Mouse (Mus musculus): ENCODE data around the gene BC048403. TPM values are rescaled to one million over a fixed set of nuclear protein-coding genes. Genes with fewer than 3 reads are reported as not detected.
A peak's percentile ranks its signal among the peaks of the same experiment; 100 is the strongest.

Gene BC048403
- polyA plus RNA-seq, 1 experiment from 2014 or later = 3.1 TPM

DNA sequence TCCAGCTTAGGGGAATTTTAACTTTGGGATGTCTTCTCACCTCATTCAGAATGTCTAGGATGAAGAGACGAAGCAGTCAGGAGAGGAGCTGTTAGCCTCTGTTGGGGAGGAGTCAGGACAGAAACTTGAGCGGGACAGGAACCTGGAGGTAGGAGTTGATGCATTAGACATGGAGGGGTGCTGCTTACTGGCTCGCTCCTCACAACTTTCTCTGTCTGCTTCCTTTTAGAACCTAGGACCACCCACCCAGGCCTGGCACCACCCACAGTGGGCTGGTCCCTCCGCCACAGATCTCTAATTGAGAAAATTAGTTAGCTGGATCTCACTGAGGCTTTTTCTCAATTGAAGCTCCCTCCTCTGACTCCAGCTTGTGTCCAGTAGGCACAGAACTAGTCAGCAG is 13.2 kb upstream of the BC048403 start:
- ATAC-seq (ENCODE audit: insufficient number of reproducible peaks, insufficient read depth, low FRiP score, low TSS enrichment, low read depth) = no peak
- Histone ChIP-seq H3K9me3 (peaks cover 8% of the 10 kb centered on the region; the same call in 1 of the 2 replicates), H3K27ac (no peak overlapping the region), H3K4me3 (no peak overlapping the region), H3K27me3 (no peaks in the 10 kb centered on the region), H3K4me2 (no peak overlapping the region), H3K4me1 (no peaks in the 10 kb centered on the region), H3K36me3 (no peaks in the 10 kb centered on the region), H3K9ac (no peak overlapping the region)
- 73% methylated on average over 4 of the region's 4 CpGs for WGBS

DNA sequence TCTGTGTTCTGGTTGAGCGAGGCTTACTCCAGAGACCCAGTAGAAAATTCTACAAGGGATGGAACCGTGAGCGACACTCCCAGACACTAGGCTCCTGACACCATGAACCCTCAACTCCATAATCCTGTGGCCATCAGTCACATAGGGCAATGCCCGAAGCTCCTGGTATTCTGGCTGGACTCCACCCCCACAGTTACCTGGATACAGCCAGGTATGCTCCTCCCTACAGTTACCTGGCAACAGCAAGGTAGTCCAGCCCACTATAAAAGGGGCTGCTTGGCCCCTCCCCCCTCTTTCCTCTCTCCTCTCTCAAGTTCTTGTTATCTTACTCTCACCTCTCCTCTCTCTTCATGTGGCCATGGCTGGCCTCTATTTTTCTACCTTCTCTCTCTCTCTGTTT is 12.6 kb upstream of the BC048403 start:
- Histone ChIP-seq H3K27ac (no peak overlapping the region), H3K27me3 (no peaks in the 10 kb centered on the region), H3K9me3 (peaks cover 3% of the 10 kb centered on the region; the same call in 1 of the 2 replicates), H3K4me2 (no peak overlapping the region), H3K4me1 (no peaks in the 10 kb centered on the region), H3K4me3 (no peak overlapping the region), H3K36me3 (no peaks in the 10 kb centered on the region), H3K9ac (no peak overlapping the region)
- WGBS = 74% methylated on average over 4 of the region's 4 CpGs
- ATAC-seq (ENCODE audit: insufficient number of reproducible peaks, insufficient read depth, low FRiP score, low TSS enrichment, low read depth) = 0 out of 2 replicates have a peak, but pooled peaks have one; percentile 20

DNA sequence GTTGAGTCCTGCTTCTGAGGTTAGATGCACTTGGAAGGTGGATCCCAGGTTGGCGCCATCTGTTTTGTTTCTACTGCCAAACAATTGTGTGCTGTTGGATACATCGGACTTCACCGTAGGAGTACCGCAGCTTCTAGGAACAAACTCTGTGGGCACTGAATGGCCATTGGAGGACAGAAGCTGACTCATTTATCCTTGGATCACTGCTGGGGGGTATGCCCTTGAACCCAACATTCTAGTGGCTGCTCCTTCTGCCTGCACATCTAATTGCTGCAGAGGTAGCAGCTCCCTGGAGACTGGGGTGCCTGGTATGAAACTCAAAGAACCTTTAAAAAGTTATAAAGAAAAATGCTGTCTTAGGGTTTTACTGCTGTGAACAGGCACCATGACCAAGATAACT is 11.5 kb upstream of the BC048403 start:
- H3K36me3 ChIP-seq = no peaks in the 10 kb centered on the region
- no peak overlapping the region for H3K4me3 ChIP-seq
- H3K9me3 ChIP-seq = no peaks in the 10 kb centered on the region
- H3K27me3 ChIP-seq = no peaks in the 10 kb centered on the region
- ATAC-seq (ENCODE audit: insufficient number of reproducible peaks, insufficient read depth, low FRiP score, low TSS enrichment, low read depth) = no peak
- H3K4me2 ChIP-seq = no peak overlapping the region
- 96% methylated on average over 4 of the region's 4 CpGs for WGBS
- H3K27ac ChIP-seq = no peak overlapping the region
- H3K9ac ChIP-seq = no peak overlapping the region
- H3K4me1 ChIP-seq = no peaks in the 10 kb centered on the region

DNA sequence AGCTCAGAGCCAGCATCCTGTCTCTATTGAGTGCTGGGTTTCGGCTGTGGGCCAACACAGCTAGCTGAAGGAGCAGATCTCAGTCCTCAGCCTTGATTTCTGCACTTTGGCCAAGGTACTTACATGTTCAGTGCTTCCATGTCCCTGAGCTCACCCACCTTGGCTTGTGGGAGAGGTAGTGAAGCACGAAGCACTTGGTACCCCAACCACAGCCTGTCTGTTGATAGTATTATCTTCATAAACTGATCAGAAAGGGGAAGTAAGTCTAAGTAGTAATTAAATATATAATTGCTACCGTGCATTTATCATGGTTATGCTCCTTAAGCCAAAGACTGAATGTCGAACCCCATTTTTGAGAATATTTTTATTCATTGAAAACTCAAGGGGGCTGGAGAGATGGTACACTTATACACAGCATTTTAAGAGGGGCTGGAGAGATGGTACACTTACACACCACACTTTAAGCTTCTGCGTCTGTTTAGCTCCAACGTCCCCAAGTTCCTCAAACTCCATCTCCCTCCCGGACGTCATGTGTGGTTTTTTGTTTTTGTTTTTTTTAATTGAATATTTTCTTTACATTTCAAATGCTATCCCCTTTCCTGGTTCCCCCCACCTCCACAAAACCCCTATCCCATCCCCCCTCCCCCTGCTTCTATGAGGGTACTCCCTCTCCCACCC is 8.6 kb upstream of the BC048403 start:
- Histone ChIP-seq H3K27ac (no peak overlapping the region), H3K9me3 (no peaks in the 10 kb centered on the region), H3K4me3 (no peak overlapping the region), H3K36me3 (no peaks in the 10 kb centered on the region), H3K4me1 (no peaks in the 10 kb centered on the region), H3K27me3 (no peaks in the 10 kb centered on the region), H3K9ac (no peak overlapping the region), H3K4me2 (no peak overlapping the region)
- no peak for ATAC-seq (ENCODE audit: insufficient number of reproducible peaks, insufficient read depth, low FRiP score, low TSS enrichment, low read depth)
- WGBS = 84% methylated on average over 8 of the region's 8 CpGs

GRCm38 (mm10) chr10:121732542-121732941 is 7.2 kb upstream of the BC048403 start:
- H3K4me2 ChIP-seq = no peak overlapping the region
- H3K4me1 ChIP-seq = no peaks in the 10 kb centered on the region
- H3K27ac ChIP-seq = no peak overlapping the region
- ATAC-seq (ENCODE audit: insufficient number of reproducible peaks, insufficient read depth, low FRiP score, low TSS enrichment, low read depth) = no peak
- no peak overlapping the region for H3K9ac ChIP-seq
- no peaks in the 10 kb centered on the region for H3K9me3 ChIP-seq
- no peak overlapping the region for H3K4me3 ChIP-seq
- H3K36me3 ChIP-seq = no peaks in the 10 kb centered on the region
- no peaks in the 10 kb centered on the region for H3K27me3 ChIP-seq
- 91% methylated on average over 9 of the region's 9 CpGs for WGBS

GRCm38 (mm10) chr10:121737256-121737655 is 2.5 kb upstream of the BC048403 start:
- no peaks in the 10 kb centered on the region for H3K9me3 ChIP-seq
- 84% methylated on average over 3 of the region's 3 CpGs for WGBS
- H3K36me3 ChIP-seq = no peaks in the 10 kb centered on the region

DNA sequence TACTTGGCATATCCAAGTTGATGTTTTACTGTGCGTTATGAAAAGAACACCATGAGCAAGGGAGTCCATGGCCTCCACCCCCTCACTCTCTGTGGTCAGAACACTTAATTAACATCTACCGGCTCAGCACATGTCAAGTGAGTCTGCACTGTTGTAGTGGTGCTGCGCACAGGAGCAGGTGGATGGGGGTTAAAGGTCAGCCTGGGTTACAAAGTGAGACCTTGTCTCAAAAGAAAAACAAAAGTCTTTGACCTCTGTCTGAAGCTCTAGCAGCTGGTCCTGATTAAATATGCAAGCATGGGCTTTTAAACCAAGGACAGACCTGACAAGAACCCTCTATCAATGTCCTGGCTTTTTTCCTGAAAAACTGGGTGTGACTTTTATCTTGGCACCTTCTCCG is 2.6 kb downstream of the BC048403 start:
- H3K9me3 ChIP-seq = 0 out of 2 replicates have a peak, but pooled peaks cover 4% of the 10 kb centered on the region
- H3K27ac ChIP-seq = no peak overlapping the region
- 41% methylated on average over 4 of the region's 4 CpGs for WGBS
- no peak overlapping the region for H3K4me3 ChIP-seq
- no peaks in the 10 kb centered on the region for H3K27me3 ChIP-seq
- no peak overlapping the region for H3K4me2 ChIP-seq
- H3K9ac ChIP-seq = no peak overlapping the region
- peaks cover 9% of the 10 kb centered on the region; the same call in 1 of the 2 replicates for H3K4me1 ChIP-seq
- no peak for ATAC-seq (ENCODE audit: insufficient number of reproducible peaks, insufficient read depth, low FRiP score, low TSS enrichment, low read depth)
- H3K36me3 ChIP-seq = peaks cover 27% of the 10 kb centered on the region

More at GRCm38 (mm10) chr10:121737256-121737655, 2.5 kb upstream of the BC048403 start:
- H3K4me2 ChIP-seq = no peak overlapping the region
- H3K27me3 ChIP-seq = no peaks in the 10 kb centered on the region
- ATAC-seq (ENCODE audit: insufficient number of reproducible peaks, insufficient read depth, low FRiP score, low TSS enrichment, low read depth) = no peak
- no peak overlapping the region for H3K27ac ChIP-seq
- no peak overlapping the region for H3K4me3 ChIP-seq
- H3K9ac ChIP-seq = no peak overlapping the region
- H3K4me1 ChIP-seq = peaks cover 9% of the 10 kb centered on the region; the same call in 1 of the 2 replicates

DNA sequence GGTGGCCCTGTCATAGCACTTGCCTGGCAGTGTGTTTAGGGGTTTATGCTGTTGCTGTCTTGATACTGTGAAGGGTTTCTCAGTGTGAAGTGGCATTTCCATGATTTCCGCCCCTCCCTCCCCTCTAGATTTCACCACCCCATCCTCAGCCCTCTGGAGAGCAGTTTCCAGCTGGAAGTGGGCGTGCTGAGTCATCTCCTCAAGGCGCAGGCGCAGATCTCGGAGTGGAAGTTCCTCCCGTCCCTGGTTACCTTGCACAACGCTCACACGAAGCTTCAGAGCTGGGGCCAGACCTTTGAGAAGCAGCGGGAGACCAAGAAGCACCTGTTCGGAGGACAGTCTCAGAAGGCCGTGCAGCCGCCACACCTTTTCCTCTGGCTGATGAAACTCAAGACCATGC is 10.4 kb downstream of the BC048403 start:
- Histone ChIP-seq H3K9me3 (no peaks in the 10 kb centered on the region), H3K36me3 (peaks cover 46% of the 10 kb centered on the region), H3K27me3 (no peaks in the 10 kb centered on the region), H3K4me1 (no peaks in the 10 kb centered on the region), H3K4me2 (no peak overlapping the region), H3K4me3 (no peak overlapping the region), H3K27ac (no peak overlapping the region), H3K9ac (no peak overlapping the region)
- no peak for ATAC-seq (ENCODE audit: insufficient number of reproducible peaks, insufficient read depth, low FRiP score, low TSS enrichment, low read depth)
- 96% methylated on average over 12 of the region's 12 CpGs for WGBS

DNA sequence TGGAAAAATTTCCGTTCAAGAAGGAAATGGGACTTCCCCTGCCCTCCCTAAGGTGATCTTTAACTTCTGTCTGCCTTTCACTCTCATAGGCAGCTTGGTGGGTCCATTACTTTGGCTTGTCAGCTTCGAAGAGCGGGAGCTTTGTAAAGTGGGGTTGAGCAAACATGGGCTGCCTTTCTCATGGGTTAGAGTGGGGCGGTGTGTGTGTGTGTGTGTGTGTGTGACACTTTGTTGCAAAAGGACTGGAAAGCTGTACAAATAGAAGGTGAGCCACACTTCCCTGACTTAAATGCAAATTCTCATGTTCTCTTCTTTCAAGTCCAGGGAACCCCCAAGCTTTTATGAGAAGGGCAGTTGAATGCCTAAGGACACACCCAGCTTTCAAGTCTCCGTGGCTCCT is 14.5 kb downstream of the BC048403 start:
- Histone ChIP-seq H3K4me3 (no peak overlapping the region), H3K36me3 (peaks cover 18% of the 10 kb centered on the region), H3K27ac (no peak overlapping the region), H3K9me3 (no peaks in the 10 kb centered on the region), H3K9ac (no peak overlapping the region), H3K4me1 (no peaks in the 10 kb centered on the region), H3K27me3 (no peaks in the 10 kb centered on the region), H3K4me2 (no peak overlapping the region)
- WGBS = 81% methylated on average over 5 of the region's 5 CpGs
- no peak for ATAC-seq (ENCODE audit: insufficient number of reproducible peaks, insufficient read depth, low FRiP score, low TSS enrichment, low read depth)

DNA sequence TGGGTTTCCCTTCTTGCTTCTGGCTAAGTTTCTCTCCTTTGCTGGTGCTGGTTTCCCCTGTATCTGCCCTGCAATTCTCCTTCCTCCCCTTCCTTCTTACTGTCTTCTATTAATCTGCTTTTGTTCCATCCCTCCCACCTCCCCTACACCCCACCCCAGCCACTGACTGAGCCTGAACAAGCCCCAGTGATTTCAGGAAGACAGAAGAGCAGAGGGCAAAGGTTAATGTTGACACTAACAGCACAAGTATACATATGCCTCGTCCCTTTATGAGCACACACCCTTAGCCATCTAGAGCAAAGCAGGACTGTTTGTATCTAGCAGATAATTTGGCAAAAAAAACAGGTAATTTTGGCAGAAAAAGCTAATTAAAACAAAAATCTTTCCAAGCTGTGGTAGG is 16.1 kb downstream of the BC048403 start:
- H3K4me1 ChIP-seq = no peaks in the 10 kb centered on the region

GRCm38 (mm10) chr10:121756677-121757076 is 16.9 kb downstream of the BC048403 start:
- H3K9me3 ChIP-seq = no peaks in the 10 kb centered on the region
- no peak overlapping the region for H3K27ac ChIP-seq
- H3K36me3 ChIP-seq = 0 out of 2 replicates have a peak, but pooled peaks cover 4% of the 10 kb centered on the region
- H3K27me3 ChIP-seq = no peaks in the 10 kb centered on the region
- no peaks in the 10 kb centered on the region for H3K4me1 ChIP-seq
- H3K4me3 ChIP-seq = no peak overlapping the region
- no peak overlapping the region for H3K9ac ChIP-seq
- H3K4me2 ChIP-seq = no peak overlapping the region
- no peak for ATAC-seq (ENCODE audit: insufficient number of reproducible peaks, insufficient read depth, low FRiP score, low TSS enrichment, low read depth)
- 81% methylated on average over 4 of the region's 4 CpGs for WGBS

More for the DNA sequence above, 16.1 kb downstream of the BC048403 start:
- Histone ChIP-seq H3K36me3 (peaks cover 8% of the 10 kb centered on the region), H3K4me3 (no peak overlapping the region), H3K9ac (no peak overlapping the region), H3K4me2 (no peak overlapping the region), H3K9me3 (no peaks in the 10 kb centered on the region), H3K27me3 (no peaks in the 10 kb centered on the region), H3K27ac (no peak overlapping the region)
- WGBS = 17% methylated on average over 1 of the region's 1 CpGs
- ATAC-seq (ENCODE audit: insufficient number of reproducible peaks, insufficient read depth, low FRiP score, low TSS enrichment, low read depth) = no peak

GRCm38 (mm10) chr10:121759095-121759494 is 19.4 kb downstream of the BC048403 start:
- no peaks in the 10 kb centered on the region for H3K27me3 ChIP-seq
- 48% methylated on average over 8 of the region's 8 CpGs for WGBS
- no peak overlapping the region for H3K4me3 ChIP-seq
- no peak for ATAC-seq (ENCODE audit: insufficient number of reproducible peaks, insufficient read depth, low FRiP score, low TSS enrichment, low read depth)
- H3K4me2 ChIP-seq = no peak overlapping the region
- no peak overlapping the region for H3K27ac ChIP-seq
- no peaks in the 10 kb centered on the region for H3K4me1 ChIP-seq
- H3K36me3 ChIP-seq = no peaks in the 10 kb centered on the region
- no peak overlapping the region for H3K9ac ChIP-seq
- H3K9me3 ChIP-seq = no peaks in the 10 kb centered on the region

Measured in embryonic facial prominence, embryonic 13.5 days (tissue).